Mouse (Mus musculus): ENCODE data around the gene Rptor. TPM values are rescaled to one million over a fixed set of nuclear protein-coding genes. Genes with fewer than 3 reads are reported as not detected.

The Rptor gene
- polyA plus RNA-seq, 1 experiment, result 34.4 TPM

DNA sequence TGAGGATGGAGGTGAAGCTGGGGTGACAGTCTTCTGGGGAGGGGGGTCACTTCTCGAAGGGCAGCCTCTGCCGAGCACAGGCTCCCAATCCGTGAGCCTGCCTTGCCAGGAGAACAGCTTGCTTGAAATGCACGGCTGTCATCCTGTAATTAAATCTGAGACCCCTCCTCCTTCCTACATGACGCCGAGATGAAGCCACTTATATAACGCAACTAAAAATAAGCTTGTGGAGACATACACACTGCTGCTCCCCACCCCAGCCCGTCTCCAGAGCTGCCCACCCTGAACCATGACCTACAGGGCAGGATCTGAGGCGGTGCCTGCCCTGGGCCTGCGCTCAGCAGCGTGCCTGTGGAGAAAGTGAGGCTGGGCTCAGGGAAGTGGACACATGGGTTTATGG, 337.4 kb downstream of the Rptor start:
- peak; percentile 80 for DNase-seq (ENCODE audit: low read depth)
- no peak for TF ChIP-seq POLR2A (IDR thresholded peaks at IDR 0.05; ENCODE audit: borderline replicate concordance, extremely low read depth, insufficient read depth, insufficient read length, poor library complexity, severe bottlenecking)
- TF ChIP-seq CTCF (IDR thresholded peaks at IDR 0.05; ENCODE audit: borderline replicate concordance, extremely low read depth, insufficient read depth, insufficient read length), result no peak

DNA sequence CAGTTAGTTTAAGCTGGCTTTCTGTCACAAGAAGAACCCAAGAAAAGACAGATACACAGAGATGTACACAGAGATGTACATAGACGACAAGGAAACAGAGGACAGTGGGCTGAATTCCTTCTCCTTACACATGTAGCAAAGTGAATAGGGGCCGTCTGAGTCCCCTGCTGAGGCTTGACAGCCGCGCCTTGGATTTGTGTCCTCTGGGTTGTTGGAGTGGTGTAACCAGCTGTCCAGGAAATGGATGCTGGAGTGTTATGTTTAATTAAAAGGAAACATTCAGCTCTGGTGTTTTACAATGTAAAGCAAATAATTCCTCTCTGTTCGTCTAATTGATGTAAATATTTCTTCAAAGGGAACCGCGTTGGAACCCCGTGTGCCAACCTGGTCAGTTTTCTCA, 339.1 kb downstream of the Rptor start:
- TF ChIP-seq CTCF (IDR thresholded peaks at IDR 0.05; ENCODE audit: borderline replicate concordance, extremely low read depth, insufficient read depth, insufficient read length), result no peak
- no peak for TF ChIP-seq POLR2A (IDR thresholded peaks at IDR 0.05; ENCODE audit: borderline replicate concordance, extremely low read depth, insufficient read depth, insufficient read length, poor library complexity, severe bottlenecking)
- DNase-seq (ENCODE audit: low read depth), result peak; percentile 37

DNA sequence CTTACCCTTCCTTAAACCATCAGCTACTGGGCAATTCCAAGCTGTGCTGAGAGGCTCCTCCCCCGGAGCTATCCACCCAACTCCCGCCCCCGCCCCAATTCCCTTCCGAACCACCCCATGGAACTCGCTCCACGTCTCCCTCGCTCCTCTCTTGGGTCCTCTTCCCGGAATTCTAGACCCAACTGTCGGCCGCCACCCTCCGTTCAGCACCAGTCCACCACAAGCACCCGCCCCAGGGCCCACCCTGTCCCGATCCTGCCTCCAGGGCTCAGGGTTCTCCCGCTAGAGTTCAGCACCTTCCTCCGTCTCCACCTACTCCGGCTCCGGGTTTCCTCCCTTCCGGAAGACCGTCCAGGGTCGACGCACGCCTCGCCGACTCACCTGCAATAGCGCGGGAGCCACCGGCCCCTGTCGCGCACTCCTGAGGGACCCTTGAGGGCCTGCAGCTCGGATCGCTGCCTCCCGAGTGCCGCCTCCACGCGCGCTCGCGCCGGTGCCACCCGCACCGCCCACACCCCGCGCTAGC, 339.6 kb downstream of the Rptor start:
- TF ChIP-seq POLR2A (IDR thresholded peaks at IDR 0.05; ENCODE audit: borderline replicate concordance, extremely low read depth, insufficient read depth, insufficient read length, poor library complexity, severe bottlenecking), result peak; percentile 57
- TF ChIP-seq CTCF (IDR thresholded peaks at IDR 0.05; ENCODE audit: borderline replicate concordance, extremely low read depth, insufficient read depth, insufficient read length), result no peak
- DNase-seq (ENCODE audit: low read depth), result no peak

DNA sequence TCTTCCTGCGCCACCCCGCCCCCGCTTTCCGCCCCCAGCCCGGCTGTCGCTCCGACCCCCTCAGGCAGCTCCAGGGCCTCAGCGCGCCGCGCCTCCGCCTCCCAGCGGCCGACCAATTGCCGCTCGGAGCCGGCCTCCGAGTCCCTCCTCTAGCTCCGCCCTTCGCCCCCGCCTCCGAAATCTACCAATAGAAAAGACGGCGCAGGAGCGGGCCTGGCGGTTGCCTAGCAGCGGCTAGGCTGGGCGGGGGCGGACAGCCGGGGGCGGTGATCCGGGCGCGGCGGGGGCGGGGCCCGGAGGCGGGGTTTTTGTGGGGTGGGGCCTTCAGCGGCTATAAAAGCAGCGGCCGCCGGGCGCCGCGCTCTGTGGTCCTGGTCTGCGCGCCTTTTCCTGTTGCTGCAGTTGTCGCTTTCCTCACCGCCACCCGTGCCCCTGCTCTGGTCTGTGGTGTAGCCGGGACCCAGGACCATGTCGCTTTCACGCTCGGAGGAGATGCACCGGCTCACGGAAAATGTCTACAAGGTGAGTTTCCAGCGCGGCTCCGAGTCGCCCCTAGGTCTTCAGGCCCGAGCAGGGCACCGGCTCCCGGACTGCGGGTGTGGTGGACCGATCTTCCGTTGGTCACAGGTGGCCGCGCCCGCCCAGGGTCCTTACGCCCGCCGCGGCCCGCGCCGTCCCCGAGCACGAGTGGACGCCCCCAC, 340.2 kb downstream of the Rptor start, which contains the start of gene Baiap2:
Baiap2 (plus strand) TSS at position 37 of the 701 bp plus-strand sequence.
- TF ChIP-seq CTCF (IDR thresholded peaks at IDR 0.05; ENCODE audit: borderline replicate concordance, extremely low read depth, insufficient read depth, insufficient read length) (no peak), POLR2A (IDR thresholded peaks at IDR 0.05; ENCODE audit: borderline replicate concordance, extremely low read depth, insufficient read depth, insufficient read length, poor library complexity, severe bottlenecking) (peak; percentile 94; the same call in 1 of the 2 replicates)
- peak; percentile 99 for DNase-seq (ENCODE audit: low read depth)

DNA sequence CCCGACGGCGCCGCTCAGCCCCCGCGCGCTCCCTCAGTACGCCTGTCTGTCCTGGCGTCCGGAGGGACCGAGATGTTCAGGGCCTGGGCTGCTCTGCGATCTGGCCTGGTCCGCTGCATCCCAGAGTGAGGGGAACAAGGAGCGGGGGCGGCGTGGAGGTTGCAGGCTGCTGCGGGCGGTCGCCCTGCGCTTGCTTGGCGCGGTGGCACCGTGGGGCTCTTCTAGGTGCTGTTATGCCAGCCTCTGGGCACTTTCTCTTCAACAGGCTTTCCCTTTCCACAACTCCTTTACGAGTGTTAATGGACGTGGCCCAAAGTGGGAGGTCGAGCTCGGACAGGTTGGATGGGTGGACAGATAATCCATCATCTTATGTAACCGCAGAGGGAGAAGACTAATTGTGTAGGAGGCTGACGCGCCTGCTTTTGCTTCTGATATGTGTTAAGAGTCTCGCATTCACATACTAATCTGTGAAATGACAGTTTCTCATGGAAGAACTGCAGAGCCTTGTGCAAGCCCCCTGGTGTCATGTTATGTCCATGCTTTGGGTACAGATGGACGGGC, 340.8 kb downstream of the Rptor start:
- DNase-seq (ENCODE audit: low read depth), result peak; percentile 36
- TF ChIP-seq CTCF (IDR thresholded peaks at IDR 0.05; ENCODE audit: borderline replicate concordance, extremely low read depth, insufficient read depth, insufficient read length) (no peak), POLR2A (IDR thresholded peaks at IDR 0.05; ENCODE audit: borderline replicate concordance, extremely low read depth, insufficient read depth, insufficient read length, poor library complexity, severe bottlenecking) (no peak)

DNA sequence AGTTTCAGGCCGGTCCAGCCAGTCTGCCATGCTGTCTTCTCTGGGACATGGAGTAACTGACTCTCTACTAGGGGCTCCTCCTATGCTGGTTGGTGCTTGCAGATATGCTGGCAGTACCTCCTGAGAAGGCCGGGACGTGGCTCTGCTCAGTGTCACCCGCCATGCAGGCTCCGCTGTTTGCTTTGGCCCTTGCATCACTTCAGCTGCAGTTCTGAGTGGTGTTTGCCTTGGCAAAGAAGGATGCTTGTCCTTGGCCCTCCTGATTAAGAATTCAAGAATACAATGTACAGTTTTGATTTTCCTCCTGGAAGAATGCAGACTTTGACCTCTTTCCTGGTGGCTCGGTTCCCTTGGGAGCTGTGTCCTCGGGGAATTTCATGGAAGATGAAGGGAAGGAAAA, 342.6 kb downstream of the Rptor start:
- TF ChIP-seq POLR2A (IDR thresholded peaks at IDR 0.05; ENCODE audit: borderline replicate concordance, extremely low read depth, insufficient read depth, insufficient read length, poor library complexity, severe bottlenecking) (no peak), CTCF (IDR thresholded peaks at IDR 0.05; ENCODE audit: borderline replicate concordance, extremely low read depth, insufficient read depth, insufficient read length) (no peak)
- no peak for DNase-seq (ENCODE audit: low read depth)

DNA sequence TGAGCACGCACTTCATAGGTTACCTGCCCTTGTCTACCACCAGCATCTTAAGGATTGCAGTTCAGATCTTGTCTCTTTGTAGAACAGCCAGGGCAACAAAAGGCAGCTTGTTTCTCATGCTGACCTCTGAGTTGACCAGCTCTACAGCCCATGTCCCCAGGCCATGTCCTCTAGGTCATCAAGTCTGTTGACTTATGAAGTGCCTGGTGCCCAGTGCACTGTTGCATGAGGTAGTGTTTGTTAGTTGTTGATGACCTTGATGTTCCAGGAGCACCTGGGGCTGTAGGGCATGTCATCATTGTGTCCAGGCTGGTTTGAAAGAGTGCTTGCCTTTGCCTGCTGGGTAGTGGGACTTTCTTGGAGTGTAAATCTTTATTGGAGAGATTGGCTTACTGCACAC, 344.7 kb downstream of the Rptor start:
- TF ChIP-seq CTCF (IDR thresholded peaks at IDR 0.05; ENCODE audit: borderline replicate concordance, extremely low read depth, insufficient read depth, insufficient read length) (no peak), POLR2A (IDR thresholded peaks at IDR 0.05; ENCODE audit: borderline replicate concordance, extremely low read depth, insufficient read depth, insufficient read length, poor library complexity, severe bottlenecking) (no peak)
- no peak for DNase-seq (ENCODE audit: low read depth)

DNA sequence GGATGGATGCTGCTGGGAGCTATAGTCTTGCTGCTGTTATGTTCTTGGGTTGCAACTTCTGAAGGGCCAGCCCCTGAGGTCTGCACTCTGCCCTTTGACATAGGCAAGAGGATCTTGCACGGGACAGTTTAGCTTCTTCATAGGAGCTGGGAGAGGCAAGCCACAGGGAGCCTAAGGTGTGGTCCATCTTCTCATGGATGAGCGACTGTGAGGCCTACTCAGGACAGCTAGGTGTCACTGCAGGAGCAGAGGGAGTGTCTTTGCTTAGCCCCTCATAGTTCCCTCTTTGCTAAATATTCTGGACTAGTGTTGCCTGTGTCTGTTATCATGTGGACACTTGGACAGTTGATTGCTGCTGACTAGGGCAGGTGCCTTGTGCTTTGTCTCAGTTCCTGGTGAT, 345.2 kb downstream of the Rptor start:
- no peak for DNase-seq (ENCODE audit: low read depth)
- no peak for TF ChIP-seq CTCF (IDR thresholded peaks at IDR 0.05; ENCODE audit: borderline replicate concordance, extremely low read depth, insufficient read depth, insufficient read length)
- TF ChIP-seq POLR2A (IDR thresholded peaks at IDR 0.05; ENCODE audit: borderline replicate concordance, extremely low read depth, insufficient read depth, insufficient read length, poor library complexity, severe bottlenecking), result no peak

DNA sequence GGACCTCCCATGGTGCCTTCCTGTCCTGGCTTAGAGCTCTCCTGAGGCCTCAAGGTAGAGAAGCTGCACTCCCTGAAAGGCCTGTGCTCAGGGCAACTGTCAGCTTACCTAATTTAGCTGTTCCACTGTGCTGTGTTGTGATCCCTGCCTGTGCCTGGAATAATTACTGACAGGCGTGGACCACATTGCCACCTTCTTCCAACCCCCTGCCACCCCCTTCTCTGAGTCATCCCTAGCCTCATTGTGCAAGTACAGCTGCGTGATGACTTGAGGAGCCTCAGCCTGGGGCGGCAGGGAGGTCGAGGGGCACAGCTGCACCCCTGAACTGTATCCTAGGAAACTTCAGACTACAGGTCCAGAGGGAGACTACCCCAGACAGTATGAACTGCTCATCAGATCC, 345.6 kb downstream of the Rptor start:
- DNase-seq (ENCODE audit: low read depth), result no peak
- TF ChIP-seq CTCF (IDR thresholded peaks at IDR 0.05; ENCODE audit: borderline replicate concordance, extremely low read depth, insufficient read depth, insufficient read length) (no peak), POLR2A (IDR thresholded peaks at IDR 0.05; ENCODE audit: borderline replicate concordance, extremely low read depth, insufficient read depth, insufficient read length, poor library complexity, severe bottlenecking) (no peak)

DNA sequence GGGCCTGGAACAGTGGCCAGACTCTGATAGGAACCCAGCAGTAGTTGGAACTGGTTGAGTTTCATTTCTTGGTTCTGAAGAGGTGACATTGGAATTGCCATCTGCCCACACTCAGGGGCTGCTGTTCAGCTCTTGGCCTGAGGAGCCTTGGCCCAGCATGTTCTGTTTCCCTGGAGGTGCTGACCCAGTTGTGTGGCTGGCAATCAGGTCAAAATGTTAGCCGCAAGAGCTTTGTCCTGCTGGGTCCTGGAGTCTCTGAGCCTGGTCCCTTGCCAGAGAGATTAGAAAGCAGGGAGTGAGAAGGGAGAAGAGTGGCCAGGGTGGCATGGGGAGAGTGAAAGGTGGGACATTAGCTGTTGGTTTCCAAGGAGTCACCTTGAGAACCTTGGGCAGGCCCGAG, 346.1 kb downstream of the Rptor start:
- no peak for DNase-seq (ENCODE audit: low read depth)
- no peak for TF ChIP-seq CTCF (IDR thresholded peaks at IDR 0.05; ENCODE audit: borderline replicate concordance, extremely low read depth, insufficient read depth, insufficient read length)
- TF ChIP-seq POLR2A (IDR thresholded peaks at IDR 0.05; ENCODE audit: borderline replicate concordance, extremely low read depth, insufficient read depth, insufficient read length, poor library complexity, severe bottlenecking), result no peak

Other genes with a start within 250 kb of the Rptor start
- 3.6 and 5.8 TPM in 2 replicates for gene Sgsh, start 247.4 kb upstream of the Rptor start, polyA plus RNA-seq (2012; rRNA removed)
- 10.0 TPM in 2 replicates for gene Slc26a11, start 247.3 kb upstream of the Rptor start, polyA plus RNA-seq (2012; rRNA removed)
- 2.3 and 2.8 TPM in 2 replicates for gene Rnf213, start 209.8 kb upstream of the Rptor start, polyA plus RNA-seq (2012; rRNA removed)
- 33.8 and 34.1 TPM in 2 replicates for gene Endov, start 111.6 kb upstream of the Rptor start, polyA plus RNA-seq (2012; rRNA removed)
- gene Nptx1, start 55.2 kb upstream of the Rptor start, polyA plus RNA-seq (2012; rRNA removed), result 9.2 and 14.7 TPM in 2 replicates